Mouse (Mus musculus) heart, embryonic 16.5 days (tissue): Measurements from ENCODE around the gene Fzd9. TPM values are rescaled to one million over a fixed set of nuclear protein-coding genes. Genes with fewer than 3 reads are reported as not detected.
"Not testable (repeated sequence)": the region's sequence is repeated elsewhere in the genome, so short reads cannot be mapped to it uniquely, and the experiment has no call there.

Experiments
- ATAC-seq: fragments of 200-750 bp; cut with Nextera tagmentation; replicated peaks from 2 replicates; pipeline ENCODE4 v1.8.0; 2017; ENCODE audit warnings: moderate number of reproducible peaks; ENCODE audit not compliant: insufficient read depth, low FRiP score; ENCODE audit errors: extremely low read depth
- H3K27ac ChIP-seq: fragments of 300-500 bp; sonication (generic); 2 replicates; pipeline ENCODE4 v1.5.1; 2014; ENCODE audit warnings: mild to moderate bottlenecking, low read length, control low read depth, moderate library complexity
- H3K27me3 ChIP-seq: fragments of 300-500 bp; sonication (generic); 2 replicates; pipeline ENCODE4 v1.6.1; 2014; ENCODE audit warnings: low read length, mixed read lengths; ENCODE audit not compliant: control insufficient read depth, insufficient read depth
- H3K36me3 ChIP-seq: fragments of 300-500 bp; sonication (generic); 2 replicates; pipeline ENCODE4 v1.6.1; 2014; ENCODE audit not compliant: control insufficient read depth, insufficient read depth
- H3K4me1 ChIP-seq: fragments of 300-500 bp; sonication (generic); 2 replicates; pipeline ENCODE4 v1.6.1; 2014; ENCODE audit warnings: low read length, mixed read lengths; ENCODE audit not compliant: control insufficient read depth, insufficient read depth
- H3K4me2 ChIP-seq: fragments of 300-500 bp; sonication (generic); 2 replicates; pipeline ENCODE4 v1.6.1; 2014; ENCODE audit warnings: low read depth, mild to moderate bottlenecking, control low read depth, low read length
- H3K4me3 ChIP-seq: fragments of 300-500 bp; sonication (generic); 2 replicates; pipeline ENCODE4 v1.5.1; 2014; ENCODE audit warnings: mild to moderate bottlenecking, control low read depth, low read length
- H3K9ac ChIP-seq: fragments of 300-500 bp; sonication (generic); 2 replicates; pipeline ENCODE4 v1.6.1; 2014; ENCODE audit warnings: low read length, control low read depth
- H3K9me3 ChIP-seq: fragments of 300-500 bp; sonication (generic); replicated peaks from 2 replicates; pipeline ENCODE4 v1.6.1; 2016; ENCODE audit warnings: low read length; ENCODE audit not compliant: control insufficient read depth
- WGBS: fragments of 180-500 bp; shearing (Covaris S2); extraction: QIAGEN DNeasy Blood & Tissue Kit; methylation state at CpG from one replicate; pipeline ENCODE4 v1.1.7; 2014; 5-methylcytosine and 5-hydroxymethylcytosine counted together
- polyA plus RNA-seq: library from polyadenylated mRNA; unstranded; fragments of >200 nt; fragmentation: Nextera tagmentation; extraction: Ambion mirVana; gene quantifications from 2 replicates; pipeline ENCODE4 v1.2.1, GENCODE M21; 2015

The Fzd9 gene
- polyA plus RNA-seq, 1 experiment from 2014 or later = 4.3 TPM

- no peak overlapping the region for H3K4me2 ChIP-seq
- no peak for ATAC-seq
- WGBS = 64% methylated on average over 12 of the region's 12 CpGs
- peaks cover 74% of the 10 kb centered on the region for H3K36me3 ChIP-seq
- no peaks in the 10 kb centered on the region for H3K9me3 ChIP-seq
- peaks cover 26% of the 10 kb centered on the region for H3K4me1 ChIP-seq
- peak overlapping the region; percentile 84 for H3K27ac ChIP-seq
- H3K9ac ChIP-seq = 0 out of 2 replicates have a peak overlapping the region, but pooled peaks have one; percentile 31
- H3K4me3 ChIP-seq = no peak overlapping the region
- H3K27me3 ChIP-seq = no peaks in the 10 kb centered on the region
Measured at GRCm38 (mm10) chr5:135242136-135242535, 8.9 kb downstream of the Fzd9 start.

GRCm38 (mm10) chr5:135241474-135241873 is 9.6 kb downstream of the Fzd9 start:
- WGBS = 55% methylated on average over 1 of the region's 1 CpGs
- H3K4me3 ChIP-seq = no peak overlapping the region
- no peaks in the 10 kb centered on the region for H3K27me3 ChIP-seq
- ATAC-seq = 0 out of 2 replicates have a peak, but pooled peaks have one; percentile 53
- H3K9ac ChIP-seq = peak overlapping the region; percentile 6; the same call in 1 of the 2 replicates
- no peaks in the 10 kb centered on the region for H3K9me3 ChIP-seq
- peaks cover 26% of the 10 kb centered on the region for H3K4me1 ChIP-seq
- H3K27ac ChIP-seq = peak overlapping the region; percentile 84
- H3K4me2 ChIP-seq = peak overlapping the region; percentile 20; the same call in 1 of the 2 replicates
- H3K36me3 ChIP-seq = peaks cover 78% of the 10 kb centered on the region

- Histone ChIP-seq H3K27ac (no peak overlapping the region), H3K4me3 (no peak overlapping the region), H3K4me2 (no peak overlapping the region), H3K9me3 (no peaks in the 10 kb centered on the region), H3K27me3 (no peaks in the 10 kb centered on the region), H3K9ac (no peak overlapping the region), H3K4me1 (peaks cover 26% of the 10 kb centered on the region), H3K36me3 (peaks cover 65% of the 10 kb centered on the region)
- no peak for ATAC-seq
- 81% methylated on average over 2 of the region's 2 CpGs for WGBS
Measured at GRCm38 (mm10) chr5:135238832-135239231, 12.2 kb downstream of the Fzd9 start.

GRCm38 (mm10) chr5:135236571-135236970 is 14.5 kb downstream of the Fzd9 start:
- H3K9me3 ChIP-seq = no peaks in the 10 kb centered on the region
- H3K4me2 ChIP-seq = no peak overlapping the region
- 31% methylated on average over 2 of the region's 2 CpGs for WGBS
- no peak overlapping the region for H3K27ac ChIP-seq
- peak; percentile 35; the same call in 1 of the 2 replicates for ATAC-seq
- peaks cover 15% of the 10 kb centered on the region for H3K4me1 ChIP-seq
- H3K4me3 ChIP-seq = no peak overlapping the region
- H3K36me3 ChIP-seq = peaks cover 65% of the 10 kb centered on the region
- no peaks in the 10 kb centered on the region for H3K27me3 ChIP-seq
- no peak overlapping the region for H3K9ac ChIP-seq

- H3K27me3 ChIP-seq = no peaks in the 10 kb centered on the region
- 84% methylated on average over 8 of the region's 8 CpGs for WGBS
- H3K36me3 ChIP-seq = peaks cover 67% of the 10 kb centered on the region
- no peak overlapping the region for H3K4me2 ChIP-seq
- ATAC-seq = no peak
- H3K9me3 ChIP-seq = no peaks in the 10 kb centered on the region
- H3K4me3 ChIP-seq = no peak overlapping the region
- no peak overlapping the region for H3K27ac ChIP-seq
- H3K9ac ChIP-seq = no peak overlapping the region
- H3K4me1 ChIP-seq = no peaks in the 10 kb centered on the region
Measured at GRCm38 (mm10) chr5:135233166-135233920, 17.7 kb downstream of the Fzd9 start.

GRCm38 (mm10) chr5:135230186-135230585 is 20.8 kb downstream of the Fzd9 start:
- H3K4me3 ChIP-seq = no peak overlapping the region
- no peaks in the 10 kb centered on the region for H3K27me3 ChIP-seq
- peaks cover 65% of the 10 kb centered on the region for H3K36me3 ChIP-seq
- H3K27ac ChIP-seq = no peak overlapping the region
- no peak overlapping the region for H3K9ac ChIP-seq
- H3K4me1 ChIP-seq = no peaks in the 10 kb centered on the region
- no peak overlapping the region for H3K4me2 ChIP-seq
- 73% methylated on average over 4 of the region's 4 CpGs for WGBS
- no peaks in the 10 kb centered on the region for H3K9me3 ChIP-seq
- ATAC-seq = no peak

- H3K4me2 ChIP-seq, ATAC-seq, H3K27me3 ChIP-seq, H3K27ac ChIP-seq, H3K9me3 ChIP-seq, H3K9ac ChIP-seq, H3K4me1 ChIP-seq, H3K4me3 ChIP-seq: not testable (repeated sequence)
- peaks cover 69% of the 10 kb centered on the region for H3K36me3 ChIP-seq
- WGBS = 92% methylated on average over 4 of the region's 4 CpGs
Measured at GRCm38 (mm10) chr5:135225879-135226278, 25.2 kb downstream of the Fzd9 start.

- Histone ChIP-seq H3K36me3 (peaks cover 64% of the 10 kb centered on the region), H3K27me3 (no peaks in the 10 kb centered on the region), H3K4me1 (no peaks in the 10 kb centered on the region), H3K9me3 (no peaks in the 10 kb centered on the region), H3K4me2 (no peak overlapping the region), H3K9ac (no peak overlapping the region), H3K4me3 (no peak overlapping the region), H3K27ac (no peak overlapping the region)
- ATAC-seq = no peak
- 94% methylated on average over 3 of the region's 3 CpGs for WGBS
Measured at GRCm38 (mm10) chr5:135224169-135224568, 26.9 kb downstream of the Fzd9 start.

- no peaks in the 10 kb centered on the region for H3K9me3 ChIP-seq
- H3K4me3 ChIP-seq = no peak overlapping the region
- no peaks in the 10 kb centered on the region for H3K4me1 ChIP-seq
- H3K27ac ChIP-seq = no peak overlapping the region
- no peak overlapping the region for H3K9ac ChIP-seq
- no peak overlapping the region for H3K4me2 ChIP-seq
- ATAC-seq = no peak
- peaks cover 70% of the 10 kb centered on the region for H3K36me3 ChIP-seq
- WGBS = 94% methylated on average over 7 of the region's 7 CpGs
- H3K27me3 ChIP-seq = no peaks in the 10 kb centered on the region
Measured at GRCm38 (mm10) chr5:135222066-135222465, 29.0 kb downstream of the Fzd9 start.
